ENCODE assay signal across 8 mouse cellular contexts in the genomic region with DNA sequence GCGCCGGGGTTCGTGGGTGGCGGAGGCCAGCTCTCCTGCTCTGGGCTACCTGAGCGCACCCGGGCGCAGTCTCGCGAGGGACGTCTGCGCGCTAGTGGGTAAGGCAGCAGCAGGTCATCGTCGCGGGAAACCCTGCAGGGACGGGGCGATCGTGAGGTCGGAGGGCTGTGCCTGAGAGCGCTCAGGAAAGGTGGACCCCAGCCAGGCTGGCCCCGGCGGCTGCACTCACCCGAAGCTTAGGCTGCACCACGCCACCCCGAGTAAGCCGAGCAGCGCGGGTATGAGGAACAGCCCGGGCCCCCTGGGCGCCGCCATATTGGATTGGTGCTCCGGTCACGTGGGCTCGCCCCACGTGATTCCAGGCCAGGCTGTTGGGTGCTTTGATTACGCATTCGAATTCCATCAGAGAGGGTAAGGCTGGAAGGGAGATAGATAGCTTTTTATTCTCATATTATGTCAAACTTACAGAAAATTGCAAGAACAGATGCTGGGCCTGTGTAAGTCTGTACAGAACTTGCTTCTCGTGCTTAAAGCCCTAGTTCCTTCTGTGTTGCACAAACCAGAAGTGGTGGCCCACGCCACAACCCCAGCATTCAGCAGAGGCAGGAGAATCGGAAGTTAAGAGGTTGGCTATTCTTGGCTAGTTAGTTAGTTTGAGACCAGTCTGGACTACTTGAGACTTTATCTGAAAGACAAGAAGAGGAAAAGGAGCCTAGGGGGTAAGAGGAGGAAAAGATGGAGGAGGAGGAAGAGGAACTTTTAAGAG. TPM values are rescaled to one million over a fixed set of nuclear protein-coding genes. Genes with fewer than 3 reads are reported as not detected.
A peak's percentile ranks its signal among the peaks of the same experiment; 100 is the strongest.
DNase-seq lines count a peak whose midpoint lies in the region; ATAC-seq and TF ChIP-seq lines count a peak whose summit lies in the region.

A gene (minus strand): TSS at position 345 of the 766 bp plus-strand sequence.

- TF ChIP-seq CTCF in MEL (IDR thresholded peaks at IDR 0.05 in 2 of 3, conservative IDR thresholded peaks at IDR 0.05 in 1 of 3; ENCODE audit: control insufficient read depth in 1 of 3, insufficient read depth in 1 of 3, low read depth in 2 of 3, low read length in 3 of 3, poor library complexity in 1 of 3, severe bottlenecking in 1 of 3), result no peak
- no peak for TF ChIP-seq CTCF in liver, postnatal 0 days (IDR thresholded peaks at IDR 0.05; ENCODE audit: low read depth)

- H3K9me3 ChIP-seq in MEL (replicated peaks; ENCODE audit: insufficient read depth, low read length), result no peaks in the 10 kb centered on the region
- no peaks in the 10 kb centered on the region for H3K9me3 ChIP-seq in forebrain, embryonic 16.5 days (ENCODE audit: control insufficient read depth, low read length)
- H3K9me3 ChIP-seq in liver, postnatal 0 days (ENCODE audit: low read length), result no peaks in the 10 kb centered on the region
- no peaks in the 10 kb centered on the region for H3K9me3 ChIP-seq in neural tube, embryonic 14.5 days (ENCODE audit: control insufficient read depth, low read length)

- peaks cover 3% of the 10 kb centered on the region; the same call in 1 of the 2 replicates for H3K79me2 ChIP-seq in MEL (ENCODE audit: control insufficient read depth, insufficient read depth, low read length, poor library complexity)

- intact Hi-C loops in heart, postnatal 25 days (cut with DNase I), result loop anchor here (2.0 to 5.0 kb wide), 2 partner anchors 51 to 268 kb away; a partner anchor contains a TSS

- DNase-seq in MEL (ENCODE audit: low read depth, low spot score), result peak; percentile 90
- DNase-seq in cerebellum, adult 18-20 months, result peak; percentile 78 to 83
- peak; percentile 51 for DNase-seq in heart, postnatal 25 days (ENCODE audit: low spot score)
- peak; percentile 88 for DNase-seq in layer of hippocampus, adult 11-12 months (ENCODE audit: low spot score)
- DNase-seq in liver, postnatal 0 days, result peak; percentile 85
- DNase-seq in testis, postnatal 10 days (ENCODE audit: low spot score), result peak; percentile 90

- TF ChIP-seq EP300 in MEL (IDR thresholded peaks at IDR 0.05; ENCODE audit: low read depth in 1 of 2, low read length in 2 of 2), result no peak
- no peak for TF ChIP-seq EP300 in liver, postnatal 0 days (IDR thresholded peaks at IDR 0.05; ENCODE audit: low read depth)

- peaks cover 0 to 4% of the 10 kb centered on the region in 2 experiments; a peak in 1 of 4 replicates for H3K4me1 ChIP-seq in MEL (ENCODE audit: control insufficient read depth in 1 of 2, insufficient read depth in 2 of 2, low read length in 2 of 2)
- H3K4me1 ChIP-seq in forebrain, embryonic 16.5 days (replicated peaks; ENCODE audit: control insufficient read depth, insufficient read depth, low read length), result peaks cover 13% of the 10 kb centered on the region
- peaks cover 9% of the 10 kb centered on the region for H3K4me1 ChIP-seq in liver, postnatal 0 days (ENCODE audit: insufficient read depth)
- H3K4me1 ChIP-seq in neural tube, embryonic 14.5 days (ENCODE audit: control insufficient read depth, insufficient read depth, low read length), result peaks cover 7% of the 10 kb centered on the region; the same call in 1 of the 2 replicates

- peak within 1 kb of the TSS; percentile 40 for H3K27ac ChIP-seq in MEL (ENCODE audit: control insufficient read depth, low read depth, low read length)
- H3K27ac ChIP-seq in forebrain, embryonic 16.5 days (ENCODE audit: low read length), result no peak within 1 kb of the TSS
- peak within 1 kb of the TSS; percentile 52 for H3K27ac ChIP-seq in liver, postnatal 0 days (ENCODE audit: low read depth)
- no peak within 1 kb of the TSS for H3K27ac ChIP-seq in neural tube, embryonic 14.5 days (ENCODE audit: low read depth, low read length)

- H3K4me2 ChIP-seq in forebrain, embryonic 16.5 days (ENCODE audit: low read length), result peak within 1 kb of the TSS; percentile 91
- peak within 1 kb of the TSS; percentile 93 for H3K4me2 ChIP-seq in liver, postnatal 0 days (ENCODE audit: low read depth, low read length)
- peak within 1 kb of the TSS; percentile 95 for H3K4me2 ChIP-seq in neural tube, embryonic 14.5 days (ENCODE audit: low read depth, low read length)

- peak within 1 kb of the TSS; percentile 88 for H3K9ac ChIP-seq in MEL (ENCODE audit: control insufficient read depth, low read depth, low read length, poor library complexity, severe bottlenecking)
- peak within 1 kb of the TSS; percentile 79 for H3K9ac ChIP-seq in forebrain, embryonic 16.5 days (replicated peaks; ENCODE audit: low read depth, low read length)
- peak within 1 kb of the TSS; percentile 76 for H3K9ac ChIP-seq in liver, postnatal 0 days (replicated peaks)
- peak within 1 kb of the TSS; percentile 66 for H3K9ac ChIP-seq in neural tube, embryonic 14.5 days (replicated peaks; ENCODE audit: low read depth, low read length)

- no peaks in the 10 kb centered on the region for H3K27me3 ChIP-seq in MEL (ENCODE audit: control insufficient read depth in 1 of 2, insufficient read depth in 2 of 2, low read length in 2 of 2)
- no peaks in the 10 kb centered on the region for H3K27me3 ChIP-seq in forebrain, embryonic 16.5 days (replicated peaks; ENCODE audit: control insufficient read depth, insufficient read depth, low read length)
- H3K27me3 ChIP-seq in liver, postnatal 0 days (ENCODE audit: insufficient read depth, low read length), result no peaks in the 10 kb centered on the region
- H3K27me3 ChIP-seq in neural tube, embryonic 14.5 days (ENCODE audit: control insufficient read depth, insufficient read depth, low read length), result no peaks in the 10 kb centered on the region

- no peak for TF ChIP-seq RAD21 in MEL (IDR thresholded peaks at IDR 0.05; ENCODE audit: low read depth, low read length)

- peak; percentile 76 to 84 for TF ChIP-seq POLR2A in MEL (IDR thresholded peaks at IDR 0.05; ENCODE audit: control insufficient read depth in 1 of 2, insufficient read depth in 1 of 2, low read depth in 1 of 2, low read length in 2 of 2, poor library complexity in 1 of 2)

- peak within 1 kb of the TSS; percentile 76 to 91 for H3K4me3 ChIP-seq in MEL (ENCODE audit: control insufficient read depth in 1 of 2, insufficient read depth in 1 of 2, low read depth in 2 of 2, low read length in 2 of 2)
- peak within 1 kb of the TSS; percentile 85 for H3K4me3 ChIP-seq in forebrain, embryonic 16.5 days (replicated peaks; ENCODE audit: low read length)
- H3K4me3 ChIP-seq in liver, postnatal 0 days (ENCODE audit: low read depth, low read length), result peak within 1 kb of the TSS; percentile 91
- H3K4me3 ChIP-seq in neural tube, embryonic 14.5 days (ENCODE audit: low read depth, low read length), result peak within 1 kb of the TSS; percentile 73

- 4% methylated on average over 40 of the region's 40 CpGs for WGBS in forebrain, embryonic 16.5 days
- 2% methylated on average over 39 of the region's 40 CpGs for WGBS in liver, postnatal 0 days (ENCODE audit: insufficient replicate concordance)
- 5% methylated on average over 40 of the region's 40 CpGs for WGBS in neural tube, embryonic 14.5 days

- ATAC-seq in forebrain, embryonic 16.5 days, result peak; percentile 96
- peak; percentile 87 for ATAC-seq in liver, postnatal 0 days
- ATAC-seq in neural tube, embryonic 14.5 days (ENCODE audit: low read depth), result peak; percentile 93

- H3K36me3 ChIP-seq in MEL (ENCODE audit: control insufficient read depth in 1 of 2, insufficient read depth in 2 of 2, low read length in 2 of 2), result peaks cover 0 to 3% of the 10 kb centered on the region in 2 experiments; a peak in 1 of 4 replicates
- no peaks in the 10 kb centered on the region for H3K36me3 ChIP-seq in forebrain, embryonic 16.5 days (ENCODE audit: control insufficient read depth, insufficient read depth)
- peaks cover 13% of the 10 kb centered on the region for H3K36me3 ChIP-seq in liver, postnatal 0 days (replicated peaks; ENCODE audit: insufficient read depth, low read length)
- H3K36me3 ChIP-seq in neural tube, embryonic 14.5 days (ENCODE audit: control insufficient read depth, insufficient read depth, low read length), result no peaks in the 10 kb centered on the region

TF ChIP-seq in MEL, 35 proteins besides CTCF, POLR2A, EP300 and RAD21 (continues in another document):
- TF ChIP-seq MAX (IDR thresholded peaks at IDR 0.05; ENCODE audit: low read length), result peak; percentile 98
- TF ChIP-seq TAL1 (IDR thresholded peaks at IDR 0.05; ENCODE audit: low read length), result no peak
- TF ChIP-seq USF1 (IDR thresholded peaks at IDR 0.05; ENCODE audit: low read depth, low read length), result peak; percentile 99
- no peak for TF ChIP-seq E2F4 (IDR thresholded peaks at IDR 0.05; ENCODE audit: borderline replicate concordance, low read depth, low read length)
- no peak for TF ChIP-seq CHD1 (IDR thresholded peaks at IDR 0.05; ENCODE audit: low read depth, low read length)
- peak; percentile 62; the same call in 1 of the 2 replicates for TF ChIP-seq ETS1 (IDR thresholded peaks at IDR 0.05; ENCODE audit: low read depth, low read length)
- TF ChIP-seq NRF1 (IDR thresholded peaks at IDR 0.05; ENCODE audit: insufficient read depth, low read depth, low read length, poor library complexity, severe bottlenecking), result 0 out of 2 replicates have a peak, but pooled peaks have one; percentile 18
- TF ChIP-seq NELFE (IDR thresholded peaks at IDR 0.05; ENCODE audit: low read depth, low read length), result peak; percentile 64
- peak; percentile 89 for TF ChIP-seq HCFC1 (IDR thresholded peaks at IDR 0.05; ENCODE audit: low read depth, low read length)
- TF ChIP-seq ELF1 (IDR thresholded peaks at IDR 0.05; ENCODE audit: low read depth, low read length), result no peak
- TF ChIP-seq POLR2AphosphoS5 (IDR thresholded peaks at IDR 0.05; ENCODE audit: borderline replicate concordance, low read depth, low read length), result no peak
- peak; percentile 56; the same call in 1 of the 2 replicates for TF ChIP-seq RCOR1 (IDR thresholded peaks at IDR 0.05; ENCODE audit: low read depth, low read length)
- TF ChIP-seq MXI1 (IDR thresholded peaks at IDR 0.05; ENCODE audit: low read depth, low read length), result peak; percentile 98
- TF ChIP-seq TBP (IDR thresholded peaks at IDR 0.05; ENCODE audit: low read depth, low read length), result peak; percentile 78
- no peak for TF ChIP-seq MAFK (IDR thresholded peaks at IDR 0.05; ENCODE audit: borderline replicate concordance, low read depth, low read length)
- peak; percentile 50; the same call in 1 of the 2 replicates for TF ChIP-seq BHLHE40 (IDR thresholded peaks at IDR 0.05; ENCODE audit: borderline replicate concordance, low read depth, low read length)
- TF ChIP-seq SIN3A (IDR thresholded peaks at IDR 0.05; ENCODE audit: low read length), result peak; percentile 100

RNA-seq across cellular contexts. Expression of the gene that starts here (rescaled TPM):
- 34.0 and 34.5 TPM in 2 replicates for total RNA-seq in MEL (2012; rRNA removed)
- 10 to 100 TPM in 1 of 2 experiments, not detected in 1; 60.5 TPM for polyA plus RNA-seq in MEL (2012; ENCODE audit: insufficient read depth in 1 of 2, insufficient read length in 2 of 2, low read depth in 1 of 2, low replicate concordance in 2 of 2, missing spikeins in 1 of 2)
- polyA plus RNA-seq in forebrain, embryonic 16.5 days (2015; fragmentation: Nextera tagmentation; extraction: Ambion mirVana), result 11.1 and 13.6 TPM in 2 replicates
- total RNA-seq in heart, postnatal 25 days (2021), result 10 to 100 TPM; 11.7 to 15.4 TPM
- polyA plus RNA-seq in liver, postnatal 0 days (2015; fragmentation: Nextera tagmentation; extraction: Ambion mirVana), result 7.3 and 7.7 TPM in 2 replicates
- polyA plus RNA-seq in neural tube, embryonic 14.5 days (2014; fragmentation: Nextera tagmentation; extraction: Ambion mirVana), result 8.9 and 10.3 TPM in 2 replicates

Comparison
In these comparisons a context has a peak if more than half of its experiments do, and no peak if none do; other contexts are left out.
1. H3K27ac ChIP-seq: peak in MEL (single experiment) and liver, postnatal 0 days (single experiment); none in forebrain, embryonic 16.5 days (single experiment) and neural tube, embryonic 14.5 days (single experiment).
2. Peak in every context shown above with its lines, with median percentiles within 50 percentile points of each other: DNase-seq, H3K4me3 ChIP-seq, H3K9ac ChIP-seq, ATAC-seq and H3K4me2 ChIP-seq.